Mouse (Mus musculus) neutrophil, adult 65 days (primary cell): ENCODE results near the gene Fbxo41. TPM values are rescaled to one million over a fixed set of nuclear protein-coding genes. Genes with fewer than 3 reads are reported as not detected.

Experiments
- total RNA-seq: library from RNA; stranded (reverse); gene quantifications from 2 replicates; pipeline ENCODE4 v1.2.4, GENCODE M21; 2023

Fbxo41 gene
- total RNA-seq: not detected in 2 replicates

DNA sequence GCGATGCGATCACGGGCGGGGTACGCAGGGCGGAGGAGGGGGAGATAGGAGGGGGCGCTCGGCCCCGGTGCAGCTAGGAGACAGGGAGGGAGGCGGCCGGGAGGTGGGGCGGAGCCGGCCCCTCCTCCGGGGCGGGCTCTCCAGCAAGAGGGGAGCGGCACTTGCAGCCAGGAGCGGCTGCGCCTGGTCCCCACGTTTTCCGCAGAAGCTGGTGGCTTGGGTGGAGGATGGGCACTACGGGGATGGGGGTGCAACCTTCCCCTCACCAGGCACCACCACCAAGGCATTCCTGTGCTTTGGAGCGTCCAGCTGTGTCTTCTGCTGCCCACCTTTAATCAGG is at the start of gene Fbxo41:
TSS of gene Fbxo41 (minus strand) at position 84 of the 340 bp plus-strand sequence.

DNA sequence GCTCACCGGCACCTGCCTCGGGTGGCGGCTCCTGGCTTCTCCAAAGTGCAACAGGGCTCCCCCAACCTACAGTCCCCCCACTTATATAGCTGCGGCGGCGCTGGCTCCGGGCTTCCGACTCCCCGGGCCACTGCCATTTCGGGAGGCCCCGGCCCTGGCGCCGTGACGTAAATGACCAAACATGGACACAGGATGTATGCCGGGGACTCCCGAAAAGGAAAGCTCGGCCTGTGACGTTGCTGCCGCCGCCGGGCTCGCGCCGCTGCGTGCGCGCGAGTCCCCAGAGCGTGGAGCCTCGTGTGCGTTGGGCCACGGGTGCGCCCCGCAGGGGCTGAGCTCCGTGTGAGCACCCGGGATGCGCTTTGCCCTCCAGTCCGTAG is 10.7 kb upstream of the Fbxo41 start, which contains the start of gene Egr4:
TSS of gene Egr4 (minus strand) at position 59 of the 380 bp plus-strand sequence.

DNA sequence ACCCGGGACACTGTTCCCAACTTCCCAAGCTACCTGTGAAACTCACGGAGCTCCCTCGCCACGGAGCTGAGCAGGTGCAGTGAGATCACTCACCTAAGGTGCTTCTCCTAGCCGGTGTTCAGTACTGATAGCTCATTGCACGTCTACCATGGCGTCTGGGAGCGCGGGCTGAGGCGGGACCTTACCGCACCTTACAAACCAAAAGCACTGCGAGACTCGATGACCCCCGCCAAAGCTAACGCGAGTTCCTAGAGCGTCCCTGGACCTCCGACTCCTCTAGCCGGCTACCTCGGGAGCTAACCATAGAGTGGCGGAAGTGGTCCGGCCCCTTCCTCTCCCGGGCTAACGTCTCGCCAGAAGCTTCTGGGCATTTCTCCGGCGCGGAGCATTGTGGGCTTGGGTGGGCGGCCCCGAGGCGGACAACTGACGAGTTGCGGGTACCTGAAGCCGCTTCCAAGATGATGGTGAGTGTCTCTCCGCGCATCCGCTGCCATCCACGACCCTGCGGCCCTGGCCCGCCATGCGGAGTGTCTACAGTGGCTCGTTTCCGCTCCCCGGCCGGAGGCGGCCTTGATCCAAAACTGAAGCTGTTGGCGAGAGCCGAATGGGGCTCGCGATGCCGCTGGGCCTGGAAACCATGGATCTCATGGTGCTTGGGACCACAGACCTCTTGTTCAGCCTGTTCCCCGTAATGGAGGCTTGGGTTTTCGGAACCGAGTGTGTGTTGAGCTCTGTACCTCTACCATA is 51.0 kb downstream of the Fbxo41 start, which contains the start of gene Pradc1:
TSS of gene Pradc1 (minus strand) at position 307 of the 747 bp plus-strand sequence.

DNA sequence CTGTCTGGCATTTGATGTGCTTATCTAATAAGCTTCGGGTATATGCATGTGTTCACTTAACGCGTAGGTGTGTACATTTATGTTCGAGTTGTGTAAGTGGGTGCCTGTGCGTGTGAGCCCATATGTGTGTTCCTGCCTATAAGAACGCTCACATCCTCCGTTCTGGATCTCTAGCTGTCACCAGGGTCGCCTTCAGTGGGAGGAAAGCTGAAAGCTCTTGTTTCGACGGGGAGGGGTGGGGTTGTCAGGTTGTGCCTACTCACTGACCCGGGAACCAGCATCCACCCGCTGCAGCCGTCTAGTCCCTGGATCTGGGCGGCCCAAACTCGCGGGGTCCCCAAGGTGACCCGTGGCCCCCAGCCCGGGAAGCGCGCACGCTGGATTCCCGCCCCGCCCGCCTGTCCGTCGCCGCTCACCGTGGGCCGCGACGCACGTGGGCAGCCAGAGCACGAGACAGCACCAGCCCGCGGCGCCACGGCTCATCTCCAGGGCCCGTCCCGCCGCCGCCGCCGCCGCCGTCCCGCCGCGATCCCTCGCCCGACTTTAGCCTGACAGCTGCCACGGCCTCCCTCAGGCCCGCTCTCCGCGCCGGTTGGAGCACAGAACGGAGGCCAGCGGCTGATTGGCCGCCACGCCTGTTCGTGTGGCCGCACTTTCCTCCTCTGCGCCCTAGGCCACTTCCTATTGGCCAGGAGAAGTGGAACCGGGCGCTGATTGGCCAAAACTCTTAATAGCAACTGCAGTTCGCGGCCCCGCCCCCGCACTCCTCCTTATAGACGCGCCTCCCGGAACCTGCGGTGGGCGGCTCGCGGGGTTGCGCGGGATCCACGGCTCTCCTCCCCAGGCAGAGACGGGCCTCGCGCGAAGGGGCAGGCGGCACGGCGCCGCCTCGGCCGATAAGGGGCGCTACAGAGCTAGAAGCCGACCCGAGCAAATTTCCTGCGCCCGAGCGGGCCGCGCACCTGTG is 51.8 kb downstream of the Fbxo41 start, which contains the start of gene Cct7:
TSS of gene Cct7 (plus strand) at position 818 of the 967 bp plus-strand sequence.

DNA sequence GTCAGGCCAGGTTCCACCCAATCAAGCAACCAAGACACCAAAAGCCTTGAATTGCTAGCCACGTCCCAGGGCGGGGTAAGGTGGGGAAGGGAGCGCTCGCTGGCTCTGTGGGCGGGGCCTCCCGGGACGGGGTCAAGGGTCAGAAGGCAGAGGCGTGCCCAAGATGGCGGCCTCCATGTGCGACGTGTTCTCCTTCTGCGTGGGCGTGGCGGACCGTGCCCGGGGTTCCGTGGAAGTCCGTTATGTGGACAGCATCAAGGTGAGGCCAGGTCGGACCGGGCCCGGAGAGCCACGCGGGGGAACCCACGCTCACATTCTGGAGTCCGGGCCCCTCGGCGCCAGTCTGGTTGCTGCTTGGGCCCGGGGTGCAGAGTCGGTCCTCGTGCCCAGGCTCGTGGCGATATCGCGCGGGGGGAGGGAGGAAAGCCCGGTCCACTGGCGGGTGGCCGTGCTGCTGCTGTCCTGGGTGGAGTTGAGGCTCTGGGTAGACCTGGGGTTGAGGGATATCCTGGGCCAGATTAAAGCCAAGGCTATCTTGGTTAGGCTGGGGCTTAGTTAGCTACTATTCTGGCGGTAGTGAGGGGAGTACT is 70.9 kb downstream of the Fbxo41 start, which contains the start of gene Smyd5:
TSS of gene Smyd5 (plus strand) at position 148 of the 590 bp plus-strand sequence.

DNA sequence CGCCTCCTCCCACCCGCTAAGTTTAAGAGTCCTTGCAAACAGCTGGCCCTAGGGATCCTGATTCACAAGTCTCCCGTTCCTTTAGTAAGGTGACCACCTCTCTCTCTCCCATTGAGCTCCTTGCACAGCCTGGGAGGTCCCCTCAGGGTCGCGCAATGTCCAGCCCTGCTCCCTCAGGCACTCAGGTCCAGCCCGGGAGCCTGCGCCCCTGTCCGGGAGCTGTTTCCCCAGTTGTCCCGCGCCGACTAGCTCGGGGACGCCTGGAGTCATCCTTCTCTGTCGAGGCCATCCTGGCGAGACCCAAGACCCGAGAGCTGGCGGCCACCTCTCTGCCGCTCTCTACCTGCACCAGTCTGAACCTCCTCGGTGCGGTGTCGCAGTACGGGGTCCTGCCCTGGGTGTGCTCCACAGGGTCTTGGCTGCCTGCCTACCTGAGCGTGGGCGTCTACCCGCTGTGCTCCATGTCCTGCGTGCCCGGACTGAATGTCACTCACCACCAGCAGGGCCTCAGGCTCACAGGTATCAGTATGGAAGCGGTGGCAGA is 78.9 kb downstream of the Fbxo41 start, which contains the start of gene Noto:
TSS of gene Noto (plus strand) at position 51 of the 544 bp plus-strand sequence.

Other genes starting within 250 kb of the Fbxo41 start
- 107 and 155 TPM in 2 replicates for gene Sfxn5, start 169.6 kb downstream of the Fbxo41 start, total RNA-seq
- gene Rab11fip5, start 128.4 kb downstream of the Fbxo41 start, total RNA-seq: 16.8 and 20.9 TPM in 2 replicates
- gene Noto, start 79.1 kb downstream of the Fbxo41 start, total RNA-seq: not detected in 2 replicates
- gene Smyd5, start 71.0 kb downstream of the Fbxo41 start, total RNA-seq: 6.6 and 8.5 TPM in 2 replicates
- 74.0 and 99.8 TPM in 2 replicates for gene Cct7, start 51.5 kb downstream of the Fbxo41 start, total RNA-seq
- 15.2 and 18.2 TPM in 2 replicates for gene Pradc1, start 51.0 kb downstream of the Fbxo41 start, total RNA-seq
- gene Egr4, start 10.6 kb upstream of the Fbxo41 start, total RNA-seq: not detected in 2 replicates
- 6.1 and 8.6 TPM in 2 replicates for gene Alms1, start 84.5 kb upstream of the Fbxo41 start, total RNA-seq
- gene Nat8f7, start 210.2 kb upstream of the Fbxo41 start, total RNA-seq: not detected in 2 replicates